Mouse (Mus musculus) embryonic facial prominence, embryonic 11.5 days (tissue): ENCODE measurements at regions not wholly inside any gene's neighbourhood (a gene's known extent, or its start where the extent isn't known, plus 50 kb on each side); places are given as distances from the start of the nearest gene placed in this dataset.

ENCODE experiments used
- ATAC-seq: fragments of 200-750 bp; cut with Nextera tagmentation; replicated peaks from 2 replicates; pipeline ENCODE4 v1.8.0; 2017; ENCODE audit warnings: low read depth; ENCODE audit not compliant: insufficient number of reproducible peaks, low FRiP score, low TSS enrichment
- DNase-seq: peaks from one replicate; pipeline ENCODE4 v3.0.0-alpha.2; 2015; ENCODE audit warnings: low spot score
- H3K27ac ChIP-seq: fragments of 300-500 bp; sonication (generic); replicated peaks from 2 replicates; pipeline ENCODE4 v1.5.1; 2014; ENCODE audit warnings: mild to moderate bottlenecking, low read depth, low read length, control low read depth
- H3K27me3 ChIP-seq: fragments of 300-500 bp; sonication (generic); 2 replicates; pipeline ENCODE4 v1.6.1; 2014; ENCODE audit warnings: mild to moderate bottlenecking, low read length, moderate library complexity, mixed read lengths; ENCODE audit not compliant: control insufficient read depth, insufficient read depth
- H3K36me3 ChIP-seq: fragments of 300-500 bp; sonication (generic); replicated peaks from 2 replicates; pipeline ENCODE4 v1.6.1; 2014; ENCODE audit warnings: low read depth, mild to moderate bottlenecking, low read length, moderate library complexity, mixed read lengths; ENCODE audit not compliant: control insufficient read depth, insufficient read depth
- H3K4me1 ChIP-seq: fragments of 300-500 bp; sonication (generic); 2 replicates; pipeline ENCODE4 v1.6.1; 2014; ENCODE audit warnings: low read length, mixed read lengths; ENCODE audit not compliant: control insufficient read depth, insufficient read depth
- H3K4me2 ChIP-seq: fragments of 300-500 bp; sonication (generic); 2 replicates; pipeline ENCODE4 v1.6.1; 2014; ENCODE audit warnings: low read depth, mild to moderate bottlenecking, control low read depth, low read length, moderate library complexity
- H3K4me3 ChIP-seq: fragments of 300-500 bp; sonication (generic); 2 replicates; pipeline ENCODE4 v1.5.1; 2014; ENCODE audit warnings: low read depth, low read length, control low read depth
- H3K9ac ChIP-seq: fragments of 300-500 bp; sonication (generic); replicated peaks from 2 replicates; pipeline ENCODE4 v1.6.1; 2014; ENCODE audit warnings: mild to moderate bottlenecking, control low read depth, low read length
- H3K9me3 ChIP-seq: fragments of 300-500 bp; sonication (generic); replicated peaks from 2 replicates; pipeline ENCODE4 v1.6.1; 2016; ENCODE audit warnings: mild to moderate bottlenecking, low read length, inconsistent platforms, mixed read lengths; ENCODE audit not compliant: control insufficient read depth
- WGBS: fragments of 180-500 bp; shearing (Covaris S2); extraction: QIAGEN DNeasy Blood & Tissue Kit; methylation state at CpG from one replicate; pipeline ENCODE4 v1.1.7; 2014; 5-methylcytosine and 5-hydroxymethylcytosine counted together

- ATAC-seq, result no peak
- no peak for DNase-seq
- no peak overlapping the region for H3K4me3 ChIP-seq
- H3K27ac ChIP-seq, result no peak overlapping the region
- no peaks in the 10 kb centered on the region for H3K27me3 ChIP-seq
- H3K4me1 ChIP-seq, result no peaks in the 10 kb centered on the region
- H3K9me3 ChIP-seq, result no peaks in the 10 kb centered on the region
- 47% methylated on average over 2 of the region's 2 CpGs for WGBS
- no peaks in the 10 kb centered on the region for H3K36me3 ChIP-seq
- H3K4me2 ChIP-seq, result no peak overlapping the region
- no peak overlapping the region for H3K9ac ChIP-seq
These were observed 154.6 kb upstream of the 2610001J05Rik start for GRCm38 (mm10) chr6:14025898-14026297.

GRCm38 (mm10) chr6:14018928-14019327 lies 147.6 kb upstream of the 2610001J05Rik start:
- WGBS, result 81% methylated on average over 2 of the region's 2 CpGs
- H3K4me3 ChIP-seq, result no peak overlapping the region
- no peaks in the 10 kb centered on the region for H3K27me3 ChIP-seq
- no peaks in the 10 kb centered on the region for H3K9me3 ChIP-seq
- no peak overlapping the region for H3K9ac ChIP-seq
- H3K4me1 ChIP-seq, result no peaks in the 10 kb centered on the region
- H3K36me3 ChIP-seq, result no peaks in the 10 kb centered on the region
- H3K4me2 ChIP-seq, result no peak overlapping the region
- ATAC-seq (no peak), DNase-seq (no peak)
- H3K27ac ChIP-seq, result no peak overlapping the region

GRCm38 (mm10) chr6:13982606-13983389 lies 111.5 kb upstream of the 2610001J05Rik start:
- H3K4me1 ChIP-seq, result no peaks in the 10 kb centered on the region
- H3K9me3 ChIP-seq, result no peaks in the 10 kb centered on the region
- no peak overlapping the region for H3K4me2 ChIP-seq
- no peak overlapping the region for H3K9ac ChIP-seq
- H3K27me3 ChIP-seq, result no peaks in the 10 kb centered on the region
- no peak for DNase-seq
- 89% methylated on average over 10 of the region's 10 CpGs for WGBS
- no peak for ATAC-seq
- no peak overlapping the region for H3K27ac ChIP-seq
- H3K36me3 ChIP-seq, result no peaks in the 10 kb centered on the region
- no peak overlapping the region for H3K4me3 ChIP-seq

GRCm38 (mm10) chr6:13974710-13975506 lies 103.6 kb upstream of the 2610001J05Rik start:
- no peak for DNase-seq
- ATAC-seq, result no peak
- H3K36me3 ChIP-seq, result no peaks in the 10 kb centered on the region
- no peaks in the 10 kb centered on the region for H3K4me1 ChIP-seq
- H3K27me3 ChIP-seq, result no peaks in the 10 kb centered on the region
- no peak overlapping the region for H3K27ac ChIP-seq
- no peak overlapping the region for H3K9ac ChIP-seq
- no peaks in the 10 kb centered on the region for H3K9me3 ChIP-seq
- no peak overlapping the region for H3K4me2 ChIP-seq
- no peak overlapping the region for H3K4me3 ChIP-seq
- WGBS, result 81% methylated on average over 14 of the region's 14 CpGs

GRCm38 (mm10) chr6:13964471-13964870 lies 93.2 kb upstream of the 2610001J05Rik start:
- 66% methylated on average over 2 of the region's 2 CpGs for WGBS
- H3K27me3 ChIP-seq, result no peaks in the 10 kb centered on the region
- no peak overlapping the region for H3K4me2 ChIP-seq
- no peaks in the 10 kb centered on the region for H3K9me3 ChIP-seq
- ATAC-seq (no peak), DNase-seq (no peak)
- no peak overlapping the region for H3K27ac ChIP-seq
- H3K4me1 ChIP-seq, result no peaks in the 10 kb centered on the region
- no peak overlapping the region for H3K4me3 ChIP-seq
- H3K36me3 ChIP-seq, result no peaks in the 10 kb centered on the region
- H3K9ac ChIP-seq, result no peak overlapping the region

- no peak for ATAC-seq
- DNase-seq, result no peak
- H3K9me3 ChIP-seq, result no peaks in the 10 kb centered on the region
- no peak overlapping the region for H3K27ac ChIP-seq
- no peak overlapping the region for H3K4me3 ChIP-seq
- H3K27me3 ChIP-seq, result no peaks in the 10 kb centered on the region
- no peak overlapping the region for H3K9ac ChIP-seq
- no peaks in the 10 kb centered on the region for H3K36me3 ChIP-seq
- no peak overlapping the region for H3K4me2 ChIP-seq
- no peaks in the 10 kb centered on the region for H3K4me1 ChIP-seq
- WGBS, result 84% methylated on average over 2 of the region's 2 CpGs
These were observed 92.7 kb upstream of the 2610001J05Rik start for GRCm38 (mm10) chr6:13964013-13964412.

- 81% methylated on average over 4 of the region's 4 CpGs for WGBS
- no peak for ATAC-seq
- DNase-seq, result no peak
These were observed 78.3 kb upstream of the 2610001J05Rik start for GRCm38 (mm10) chr6:13949640-13950039.

More at GRCm38 (mm10) chr6:13949640-13950039, 78.3 kb upstream of the 2610001J05Rik start:
- no peaks in the 10 kb centered on the region for H3K4me1 ChIP-seq
- no peaks in the 10 kb centered on the region for H3K27me3 ChIP-seq
- H3K9me3 ChIP-seq, result no peaks in the 10 kb centered on the region
- H3K36me3 ChIP-seq, result no peaks in the 10 kb centered on the region
- H3K4me2 ChIP-seq, result no peak overlapping the region
- no peak overlapping the region for H3K27ac ChIP-seq
- H3K4me3 ChIP-seq, result no peak overlapping the region
- no peak overlapping the region for H3K9ac ChIP-seq
